Mouse (Mus musculus) thymus, postnatal 25 days (tissue): ENCODE data around the gene Ugt2b35.
"Not testable (repeated sequence)": the region's sequence is repeated elsewhere in the genome, so short reads cannot be mapped to it uniquely, and the experiment has no call there.

Source experiments
- DNase-seq: peaks from one replicate; pipeline ENCODE4 v3.0.0; 2022

Gene Ugt2b35

GRCm38 (mm10) chr5:87000395-87001073 lies at the start of gene Ugt2b35:
Gene Ugt2b35, plus strand, starts transcription at chr5:87000860.
- no peak for DNase-seq

DNA sequence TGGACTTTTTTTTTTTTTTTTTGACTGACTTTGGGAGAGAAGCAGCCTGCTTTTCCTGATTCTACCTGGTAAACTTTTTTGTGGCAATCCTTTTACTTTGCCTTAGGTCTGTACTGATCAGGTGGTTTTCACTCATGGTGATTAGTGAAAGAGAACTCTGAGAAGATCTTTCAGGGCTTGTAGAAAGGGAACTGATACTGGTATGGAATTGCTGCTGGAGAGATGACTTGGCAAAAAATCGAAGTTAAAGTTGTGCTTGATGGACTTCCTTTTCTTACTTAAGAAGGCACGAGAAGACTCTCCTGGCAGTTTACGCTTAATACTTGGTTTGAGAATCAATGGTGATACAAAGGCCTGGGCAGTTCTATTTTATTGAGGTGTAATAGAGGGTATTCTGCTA lies 40.2 kb upstream of the Ugt2b35 start:
- no peak for DNase-seq

DNA sequence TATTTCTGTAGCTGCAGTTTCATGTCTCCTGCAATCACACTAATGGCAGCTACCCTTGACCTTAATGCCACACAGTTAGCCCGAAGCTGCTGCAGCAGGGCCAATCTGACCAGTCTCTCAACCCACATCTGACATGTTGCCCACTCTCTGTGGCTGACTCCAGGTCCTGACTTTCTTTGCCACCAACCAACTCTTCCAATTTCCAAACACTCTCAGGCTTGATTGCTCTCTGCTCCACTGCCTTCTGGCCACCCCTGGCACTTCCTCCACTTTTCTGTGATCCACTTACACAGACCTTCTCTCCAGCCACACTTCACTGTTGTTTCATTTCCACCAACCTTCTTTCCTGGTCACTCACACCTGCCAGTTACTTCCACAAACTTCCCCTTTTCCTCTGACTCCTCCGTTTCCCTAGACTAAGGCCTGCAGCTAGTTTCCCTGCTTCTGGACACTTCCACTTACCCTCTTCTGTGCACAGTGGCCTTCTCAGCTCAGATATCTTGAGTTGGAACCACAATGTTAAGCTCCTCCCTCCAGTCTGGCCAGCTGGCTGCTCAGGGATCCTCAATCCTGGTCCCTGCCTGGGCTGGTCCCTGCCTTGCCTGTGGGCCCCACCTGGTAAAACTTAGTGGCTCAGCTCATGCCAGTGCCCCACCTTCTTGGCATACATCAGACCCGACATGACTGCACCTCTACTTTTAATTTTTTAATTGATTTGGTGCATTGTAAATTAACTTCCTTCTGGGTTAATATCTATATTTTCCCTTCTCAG lies 38.9 kb upstream of the Ugt2b35 start:
- DNase-seq: no peak

DNA sequence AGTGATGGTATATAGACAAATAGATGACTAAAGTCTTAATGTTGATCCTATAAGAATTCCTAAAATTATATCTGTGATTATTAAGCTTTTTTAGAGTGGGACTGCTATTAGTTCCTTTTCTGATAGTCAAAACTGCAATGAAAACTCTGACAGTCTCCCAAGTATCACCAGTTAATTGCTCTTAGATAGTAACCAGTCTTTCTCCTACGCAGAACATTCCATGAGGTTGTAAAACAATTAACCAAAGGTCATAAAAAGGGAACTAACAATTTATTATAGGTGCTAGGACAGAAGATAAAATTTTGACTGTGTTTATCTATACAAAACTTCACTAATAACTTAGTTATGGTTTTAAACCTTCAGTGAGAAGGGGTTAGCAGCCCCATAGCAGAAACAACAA lies 37.8 kb upstream of the Ugt2b35 start:
- DNase-seq: not testable (repeated sequence)

DNA sequence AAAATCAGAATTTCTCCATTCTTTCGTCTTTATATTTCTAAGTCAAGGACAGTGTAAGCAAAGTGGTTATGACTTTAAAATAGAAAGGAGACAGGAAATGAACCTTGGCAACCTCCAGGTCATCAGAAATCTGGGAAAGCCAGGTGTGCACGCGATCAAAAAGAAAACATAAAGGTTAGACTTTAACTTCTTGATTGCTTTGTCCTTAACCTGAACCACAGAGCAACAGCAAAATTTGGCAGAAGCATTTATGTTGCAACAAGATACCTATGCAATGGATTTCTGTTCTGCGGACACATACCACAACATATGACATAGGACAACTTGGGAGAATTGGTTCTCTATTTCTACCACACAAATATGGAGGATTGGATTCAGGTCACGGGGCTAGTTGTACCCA lies 33.4 kb upstream of the Ugt2b35 start:
- DNase-seq: not testable (repeated sequence)

DNA sequence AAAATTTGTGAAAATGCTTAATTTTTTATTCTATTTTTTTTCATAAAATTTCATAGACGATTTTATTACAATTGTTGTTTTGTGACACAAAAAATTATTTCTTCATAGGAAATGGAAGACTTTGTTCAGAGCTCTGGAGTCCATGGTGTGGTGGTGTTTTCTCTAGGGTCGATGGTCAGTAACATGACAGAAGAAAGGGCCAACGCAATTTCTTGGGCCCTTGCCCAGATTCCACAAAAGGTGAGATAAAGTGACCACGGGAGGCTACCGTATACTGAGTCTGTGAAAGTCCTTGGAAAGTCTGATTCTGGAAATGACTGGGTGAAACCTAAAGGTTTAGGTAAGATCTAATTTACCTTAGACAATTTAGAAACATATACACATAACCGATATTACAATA lies 4.1 kb downstream of the Ugt2b35 start:
- DNase-seq: no peak

- DNase-seq: no peak
Observed at GRCm38 (mm10) chr5:87015477-87015876, 14.8 kb downstream of the Ugt2b35 start.

- no peak for DNase-seq
Observed at GRCm38 (mm10) chr5:87027359-87027758, 26.7 kb downstream of the Ugt2b35 start.

- DNase-seq: no peak
Observed at GRCm38 (mm10) chr5:87030624-87031023, 30.0 kb downstream of the Ugt2b35 start.
